Mouse (Mus musculus) kidney, embryonic 16.5 days (tissue): Measurements from ENCODE around the gene Cct3. TPM values are rescaled to one million over a fixed set of nuclear protein-coding genes. Genes with fewer than 3 reads are reported as not detected.
"Not testable (repeated sequence)": the region's sequence is repeated elsewhere in the genome, so short reads cannot be mapped to it uniquely, and the experiment has no call there.

Experiments used
- ATAC-seq: fragments of 200-750 bp; cut with Nextera tagmentation; 2 replicates; pipeline ENCODE4 v1.8.0; 2017; ENCODE audit warnings: moderate TSS enrichment; ENCODE audit not compliant: low FRiP score, low TSS enrichment
- H3K27ac ChIP-seq: fragments of 300-500 bp; sonication (generic); 2 replicates; pipeline ENCODE4 v1.5.1; 2014; ENCODE audit warnings: low read length
- H3K27me3 ChIP-seq: fragments of 300-500 bp; sonication (generic); 2 replicates; pipeline ENCODE4 v1.6.1; 2014; ENCODE audit warnings: low read length, control low read depth, mixed read lengths; ENCODE audit not compliant: insufficient read depth
- H3K36me3 ChIP-seq: fragments of 300-500 bp; sonication (generic); 2 replicates; pipeline ENCODE4 v1.6.1; 2014; ENCODE audit warnings: low read length, control low read depth, mixed read lengths; ENCODE audit not compliant: insufficient read depth
- H3K4me1 ChIP-seq: fragments of 300-500 bp; sonication (generic); 2 replicates; pipeline ENCODE4 v1.6.1; 2014; ENCODE audit warnings: low read length, control low read depth, mixed read lengths; ENCODE audit not compliant: insufficient read depth
- H3K4me2 ChIP-seq: fragments of 300-500 bp; sonication (generic); replicated peaks from 2 replicates; pipeline ENCODE4 v1.6.1; 2014; ENCODE audit warnings: low read depth, low read length
- H3K4me3 ChIP-seq: fragments of 300-500 bp; sonication (generic); 2 replicates; pipeline ENCODE4 v1.5.1; 2014; ENCODE audit warnings: mild to moderate bottlenecking, low read length
- H3K9ac ChIP-seq: fragments of 300-500 bp; sonication (generic); replicated peaks from 2 replicates; pipeline ENCODE4 v1.6.1; 2014; ENCODE audit warnings: low read length
- H3K9me3 ChIP-seq: fragments of 300-500 bp; sonication (generic); 2 replicates; pipeline ENCODE4 v1.6.1; 2016; ENCODE audit warnings: low read length, control low read depth
- whole genome bisulfite sequencing: fragments of 180-500 bp; shearing (Covaris S2); extraction: QIAGEN DNeasy Blood & Tissue Kit; methylation state at CpG from one replicate; pipeline ENCODE4 v1.1.7; 2014; 5-methylcytosine and 5-hydroxymethylcytosine counted together
- polyA plus RNA-seq: library from polyadenylated mRNA; unstranded; fragments of >200 nt; fragmentation: Nextera tagmentation; extraction: Ambion mirVana; gene quantifications from 2 replicates; pipeline ENCODE4 v1.2.1, GENCODE M21; 2015

Gene Cct3
- polyA plus RNA-seq = 575 and 599 TPM in 2 replicates

DNA sequence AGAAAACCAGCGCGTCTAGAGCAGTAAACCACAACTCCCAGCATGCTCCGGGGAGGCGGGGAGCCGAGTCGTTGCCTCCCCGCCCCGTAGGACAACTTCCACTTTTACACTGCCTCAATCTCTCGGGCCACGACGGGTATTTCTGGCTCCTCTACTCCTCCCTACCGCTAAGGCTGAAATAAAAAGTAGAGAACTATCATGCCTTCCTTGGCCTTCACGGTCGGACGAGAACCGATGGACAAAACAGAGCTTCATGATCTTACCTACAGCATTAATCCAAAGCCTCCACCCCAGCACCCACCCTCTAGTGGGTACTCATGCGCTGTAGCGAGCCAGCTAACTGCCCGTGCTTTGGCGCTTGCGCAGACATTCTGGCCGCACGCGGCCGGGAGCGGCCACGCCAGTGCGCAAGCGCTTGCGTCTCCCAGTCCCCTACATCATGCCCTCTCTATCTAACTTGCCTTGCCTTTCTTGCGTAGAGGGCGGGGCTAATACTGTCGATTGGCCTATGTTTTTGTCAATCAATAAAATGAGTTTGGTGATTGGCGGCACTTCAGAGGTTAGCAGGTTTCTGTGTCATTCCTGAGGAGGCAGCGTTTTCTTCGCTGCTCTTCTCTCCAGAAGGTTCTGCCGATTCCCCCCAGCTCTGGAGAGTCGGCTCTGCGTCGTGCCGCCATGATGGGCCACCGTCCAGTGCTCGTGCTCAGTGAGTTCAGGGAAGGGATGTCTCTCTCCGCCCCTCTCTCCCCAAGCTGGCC lies at the start of gene Cct3, which contains the start of gene Tsacc:
Cct3 (plus strand) TSS at position 556 of the 758 bp plus-strand sequence.
Tsacc (minus strand) TSS at position 439 of the 758 bp plus-strand sequence.
- WGBS = under 1% methylated on average over 44 of the region's 44 CpGs

GRCm38 (mm10) chr3:88247666-88248065 lies 49.2 kb upstream of the Cct3 start:
- Histone ChIP-seq H3K4me1 (no peaks in the 10 kb centered on the region), H3K27ac (no peak overlapping the region), H3K4me2 (no peak overlapping the region), H3K27me3 (peaks cover 15% of the 10 kb centered on the region), H3K9me3 (no peaks in the 10 kb centered on the region), H3K36me3 (no peaks in the 10 kb centered on the region), H3K4me3 (no peak overlapping the region), H3K9ac (no peak overlapping the region)
- WGBS = 57% methylated on average over 9 of the region's 9 CpGs
- 0 out of 2 replicates have a peak, but pooled peaks have one; percentile 39 for ATAC-seq

More for the DNA sequence above, at the start of gene Cct3, which contains the start of gene Tsacc:
- Histone ChIP-seq H3K4me1 (peaks cover 18% of the 10 kb centered on the region), H3K9me3 (no peaks in the 10 kb centered on the region), H3K9ac (peak within 1 kb of the TSS; percentile 97), H3K27me3 (no peaks in the 10 kb centered on the region), H3K4me3 (peak within 1 kb of the TSS; percentile 97), H3K4me2 (peak within 1 kb of the TSS; percentile 74), H3K27ac (peak within 1 kb of the TSS; percentile 96), H3K36me3 (peaks cover 23% of the 10 kb centered on the region)
- peak; percentile 99 for ATAC-seq

DNA sequence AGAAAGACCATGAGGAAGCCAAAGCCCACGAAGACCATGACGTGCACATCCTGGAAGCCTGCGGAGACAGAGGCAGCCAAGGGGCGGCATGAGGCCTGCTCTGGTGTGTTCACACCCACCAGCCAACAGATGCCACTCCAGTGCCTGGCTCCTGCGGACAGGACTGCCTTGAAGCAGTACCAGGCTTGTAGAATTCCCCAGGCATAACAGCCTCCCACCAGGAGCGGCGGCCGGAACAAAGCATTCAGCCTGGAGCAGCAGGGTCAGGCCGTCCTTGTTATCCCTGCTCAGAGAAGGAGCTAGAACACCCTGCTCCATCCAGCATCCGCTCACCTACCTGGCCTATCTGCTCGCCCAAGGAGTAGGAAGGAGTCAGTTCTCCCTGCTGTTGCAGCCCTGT lies 48.5 kb upstream of the Cct3 start:
- H3K4me1 ChIP-seq = no peaks in the 10 kb centered on the region
- H3K4me3 ChIP-seq = no peak overlapping the region
- peaks cover 16% of the 10 kb centered on the region for H3K27me3 ChIP-seq
- H3K4me2 ChIP-seq = no peak overlapping the region
- no peaks in the 10 kb centered on the region for H3K9me3 ChIP-seq
- no peaks in the 10 kb centered on the region for H3K36me3 ChIP-seq
- H3K9ac ChIP-seq = no peak overlapping the region
- H3K27ac ChIP-seq = no peak overlapping the region
- WGBS = 60% methylated on average over 11 of the region's 11 CpGs
- no peak for ATAC-seq

GRCm38 (mm10) chr3:88252739-88253138 lies 44.2 kb upstream of the Cct3 start:
- no peak overlapping the region for H3K27ac ChIP-seq
- no peak for ATAC-seq
- H3K36me3 ChIP-seq = no peaks in the 10 kb centered on the region
- peaks cover 28% of the 10 kb centered on the region for H3K27me3 ChIP-seq
- WGBS = 49% methylated on average over 6 of the region's 6 CpGs
- no peak overlapping the region for H3K4me3 ChIP-seq
- H3K4me2 ChIP-seq = no peak overlapping the region; the same call in 1 of the 2 replicates
- peaks cover 22% of the 10 kb centered on the region for H3K4me1 ChIP-seq
- H3K9ac ChIP-seq = 0 out of 2 replicates have a peak overlapping the region, but pooled peaks have one; percentile 20
- no peaks in the 10 kb centered on the region for H3K9me3 ChIP-seq

DNA sequence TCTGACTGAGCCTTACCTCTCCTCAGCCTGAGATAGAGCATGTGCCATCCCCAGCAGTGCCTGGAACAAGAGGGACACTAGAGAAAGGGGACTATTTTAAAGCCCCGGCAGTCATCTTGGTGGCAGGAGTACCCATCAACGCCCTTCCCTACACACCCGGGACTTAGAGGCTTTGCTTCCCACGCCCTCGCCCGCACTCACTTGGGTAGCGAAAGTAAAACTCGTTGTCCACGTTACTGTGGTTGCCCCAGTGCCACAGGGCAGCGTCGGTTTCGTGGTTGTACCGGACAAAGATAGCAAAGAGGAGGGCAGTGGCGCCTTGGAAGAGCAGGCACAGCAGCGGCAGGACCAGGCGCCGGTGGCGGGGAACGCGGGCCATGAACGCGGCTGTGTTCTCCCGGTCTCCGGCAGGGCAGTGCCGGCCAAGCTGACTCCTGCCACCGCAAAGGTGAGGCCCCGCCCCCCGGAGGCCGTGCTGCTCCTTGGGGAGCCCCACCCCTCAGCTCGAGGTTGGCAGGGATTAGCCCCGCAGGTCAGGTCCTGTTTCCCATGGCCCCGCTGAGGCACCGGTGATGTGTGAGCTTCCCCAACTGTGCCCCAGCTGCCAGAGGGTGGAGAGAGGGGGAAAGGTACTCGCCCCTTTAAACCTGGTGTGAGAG lies 42.5 kb upstream of the Cct3 start, which contains the start of gene Rhbg:
Rhbg (minus strand) TSS at position 442 of the 659 bp plus-strand sequence.
- peak within 1 kb of the TSS; percentile 47 for H3K4me3 ChIP-seq
- peaks cover 22% of the 10 kb centered on the region for H3K4me1 ChIP-seq
- peaks cover 28% of the 10 kb centered on the region for H3K27me3 ChIP-seq
- no peak within 1 kb of the TSS for H3K27ac ChIP-seq
- peak; percentile 58; the same call in 1 of the 2 replicates for ATAC-seq
- no peaks in the 10 kb centered on the region for H3K36me3 ChIP-seq
- peak within 1 kb of the TSS; percentile 58 for H3K9ac ChIP-seq
- H3K9me3 ChIP-seq = no peaks in the 10 kb centered on the region
- WGBS = 2% methylated on average over 34 of the region's 34 CpGs
- peak within 1 kb of the TSS; percentile 65 for H3K4me2 ChIP-seq

- Histone ChIP-seq H3K4me3 (no peak overlapping the region), H3K4me2 (no peak overlapping the region), H3K36me3 (no peaks in the 10 kb centered on the region), H3K27ac (peak overlapping the region; percentile 19; the same call in 1 of the 2 replicates), H3K9ac (no peak overlapping the region), H3K4me1 (peaks cover 22% of the 10 kb centered on the region), H3K27me3 (peaks cover 28% of the 10 kb centered on the region), H3K9me3 (no peaks in the 10 kb centered on the region)
- peak; percentile 81 for ATAC-seq
- 34% methylated on average over 6 of the region's 6 CpGs for WGBS
Observed at GRCm38 (mm10) chr3:88255950-88256349, 41.0 kb upstream of the Cct3 start.

DNA sequence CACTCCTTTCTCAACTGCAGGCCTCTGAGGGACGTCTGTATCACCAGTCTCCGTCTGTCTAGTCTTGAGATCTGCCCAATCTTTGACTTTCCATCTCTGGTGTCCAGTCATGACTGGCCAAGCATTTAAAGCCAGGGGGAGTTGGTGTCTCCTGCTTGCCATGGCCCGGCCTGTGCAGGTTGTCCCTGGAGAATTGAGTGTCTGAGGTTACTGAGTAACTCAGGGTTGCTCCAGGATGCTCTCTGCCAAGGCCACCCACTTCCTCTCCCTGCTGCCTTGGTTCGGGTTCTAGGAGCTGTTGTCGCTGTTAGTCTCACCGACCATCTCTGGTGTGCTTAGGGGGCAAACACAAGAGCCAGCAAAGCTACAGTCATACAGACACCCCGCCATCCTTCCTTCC lies 40.5 kb upstream of the Cct3 start:
- Histone ChIP-seq H3K4me3 (no peak overlapping the region), H3K9ac (no peak overlapping the region), H3K4me1 (peaks cover 22% of the 10 kb centered on the region), H3K4me2 (no peak overlapping the region), H3K27me3 (peaks cover 28% of the 10 kb centered on the region), H3K9me3 (no peaks in the 10 kb centered on the region), H3K36me3 (no peaks in the 10 kb centered on the region), H3K27ac (no peak overlapping the region; the same call in 1 of the 2 replicates)
- peak; percentile 76 for ATAC-seq
- 39% methylated on average over 7 of the region's 7 CpGs for WGBS

DNA sequence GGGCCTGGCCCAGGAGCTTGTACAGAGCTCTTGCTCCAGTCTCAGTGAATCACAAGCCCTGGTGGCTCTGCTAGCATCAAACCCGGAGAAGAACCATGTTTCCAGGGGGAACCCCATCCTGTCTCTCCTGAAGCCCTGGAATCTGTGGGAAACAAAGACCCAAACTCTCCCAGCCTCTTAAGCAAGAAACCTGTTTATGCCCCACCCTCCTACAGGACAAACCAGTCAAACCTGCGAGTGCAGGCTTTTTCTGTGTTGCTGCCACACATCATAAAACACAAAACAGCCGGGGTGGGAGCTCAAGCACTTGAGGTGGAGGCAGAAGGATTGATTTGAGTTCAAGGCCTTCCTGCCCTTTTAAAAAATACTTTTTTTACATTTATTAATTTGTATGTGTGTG lies 34.6 kb upstream of the Cct3 start:
- Histone ChIP-seq H3K27me3 (no peaks in the 10 kb centered on the region), H3K27ac (peak overlapping the region; percentile 27; the same call in 1 of the 2 replicates), H3K9ac (no peak overlapping the region), H3K9me3 (no peaks in the 10 kb centered on the region), H3K4me3 (no peak overlapping the region), H3K4me1 (no peaks in the 10 kb centered on the region), H3K36me3 (no peaks in the 10 kb centered on the region), H3K4me2 (no peak overlapping the region)
- 38% methylated on average over 3 of the region's 3 CpGs for WGBS
- ATAC-seq = no peak

- not testable (repeated sequence) for H3K27ac ChIP-seq, H3K9ac ChIP-seq, H3K4me3 ChIP-seq, H3K4me1 ChIP-seq, H3K9me3 ChIP-seq, H3K36me3 ChIP-seq, H3K4me2 ChIP-seq, H3K27me3 ChIP-seq, ATAC-seq
- WGBS = 84% methylated on average over 6 of the region's 6 CpGs
Observed at GRCm38 (mm10) chr3:88268014-88268413, 28.9 kb upstream of the Cct3 start.
